In the genomic region with DNA sequence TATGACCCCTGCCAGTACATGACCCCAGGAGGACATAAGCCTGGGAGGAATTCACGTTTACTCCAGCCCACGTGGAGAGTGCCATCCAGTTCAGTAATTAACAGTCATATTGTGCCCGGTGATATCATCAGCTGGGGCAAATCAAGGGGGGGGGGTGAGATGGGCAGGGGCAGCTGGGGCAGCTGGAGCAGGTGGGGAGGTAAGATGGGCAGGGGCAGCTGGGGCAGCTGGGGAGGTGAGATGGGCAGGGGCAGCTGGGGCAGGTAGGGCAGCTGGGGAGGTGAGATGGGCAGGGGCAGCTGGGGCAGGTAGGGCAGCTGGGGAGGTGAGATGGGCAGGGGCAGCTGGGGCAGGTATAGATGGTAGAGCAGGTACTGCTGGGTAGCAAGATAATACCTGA, we compare ENCODE assay signal across 17 mouse cellular contexts. TPM values are rescaled to one million over a fixed set of nuclear protein-coding genes. Genes with fewer than 3 reads are reported as not detected.
"Had no signal": no experiment of that assay in that cellular context is flagged by ENCODE, and none has a peak within 500 bp of the region (broad histone marks: within the 10 kb centered on the region; RNA-seq: fewer than 3 reads in every experiment).

No protein-coding gene starts in this region.

RNA-seq across cellular contexts. Expression of a gene that starts 22.1 kb away (rescaled TPM):
- total RNA-seq: megakaryocyte, adult 5-6 weeks; megakaryocyte-erythroid progenitor cell, adult 5-6 weeks; neutrophil, adult 5-6 weeks had no signal
- polyA plus RNA-seq: liver, embryonic 13.5 days; liver, embryonic 15.5 days; liver, postnatal 0 days; lung, adult 2 months; lung, embryonic 15.5 days; lung, postnatal 0 days; midbrain, embryonic 10.5 days; midbrain, embryonic 12.5 days; midbrain, embryonic 14.5 days; midbrain, embryonic 16.5 days; neural tube, embryonic 12.5 days; neural tube, embryonic 14.5 days; spleen, adult 2 months; urinary bladder, adult 2 months had no signal
